Mouse (Mus musculus): Measurements from ENCODE around the gene Tcte3.
A peak's percentile ranks its signal among the peaks of the same experiment; 100 is the strongest.
"Not testable (repeated sequence)": the region's sequence is repeated elsewhere in the genome, so short reads cannot be mapped to it uniquely, and the experiment has no call there.

Tcte3 gene

GRCm38 (mm10) chr17:15041175-15041729, at the start of gene Tcte3, which contains the start of the genes Ermard and Gm3448:
Gene Tcte3, minus strand, starts transcription at chr17:15041488.
Gene Ermard, plus strand, starts transcription at chr17:15041208.
Gene Gm3448, minus strand, starts transcription at chr17:15041537.
- DNase-seq (ENCODE audit: low read depth, low spot score): not testable (repeated sequence)

GRCm38 (mm10) chr17:15088591-15089001, 47.3 kb upstream of the Tcte3 start:
- no peak for DNase-seq (ENCODE audit: low read depth, low spot score)

DNA sequence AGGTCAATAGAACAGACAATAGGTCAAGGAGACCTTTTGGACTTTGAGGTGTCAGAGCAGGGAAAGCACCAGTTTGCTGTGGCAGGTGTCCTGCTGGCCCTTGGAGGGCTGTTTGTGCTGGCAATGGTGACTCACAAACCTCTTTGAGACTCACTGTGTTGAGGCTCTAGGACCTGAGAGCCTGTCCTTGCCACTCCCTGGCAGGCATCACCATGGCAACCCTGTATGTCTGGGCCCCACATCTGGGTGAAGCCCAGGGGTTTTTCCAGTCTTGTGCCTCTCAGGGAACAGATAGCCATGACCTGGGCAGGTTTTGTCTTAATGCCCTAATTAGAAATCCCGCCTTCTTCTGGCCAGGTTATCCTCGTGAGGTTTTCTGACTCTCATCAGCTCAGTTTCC, 46.9 kb upstream of the Tcte3 start:
- no peak for DNase-seq (ENCODE audit: low read depth, low spot score)

DNA sequence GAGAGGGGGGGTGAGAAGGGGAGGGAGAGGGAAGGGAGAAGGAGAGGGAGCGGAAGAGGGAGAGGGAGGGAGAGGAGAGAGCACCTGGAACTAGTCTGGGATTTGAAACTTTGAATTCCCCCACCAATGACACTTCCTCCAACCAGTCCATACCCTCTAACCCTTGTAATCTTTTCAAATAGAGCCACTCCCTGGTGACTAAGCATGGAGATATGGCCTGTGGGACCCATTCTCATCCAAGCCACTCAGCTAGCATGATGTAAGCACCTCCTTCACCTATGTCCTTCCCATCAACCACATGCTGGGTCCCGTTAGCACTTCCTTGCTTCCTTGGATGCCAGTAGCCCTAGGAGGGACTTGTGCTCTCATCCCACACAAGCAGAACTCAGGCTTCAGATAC, 43.7 kb upstream of the Tcte3 start:
- no peak for DNase-seq (ENCODE audit: low read depth, low spot score)

DNA sequence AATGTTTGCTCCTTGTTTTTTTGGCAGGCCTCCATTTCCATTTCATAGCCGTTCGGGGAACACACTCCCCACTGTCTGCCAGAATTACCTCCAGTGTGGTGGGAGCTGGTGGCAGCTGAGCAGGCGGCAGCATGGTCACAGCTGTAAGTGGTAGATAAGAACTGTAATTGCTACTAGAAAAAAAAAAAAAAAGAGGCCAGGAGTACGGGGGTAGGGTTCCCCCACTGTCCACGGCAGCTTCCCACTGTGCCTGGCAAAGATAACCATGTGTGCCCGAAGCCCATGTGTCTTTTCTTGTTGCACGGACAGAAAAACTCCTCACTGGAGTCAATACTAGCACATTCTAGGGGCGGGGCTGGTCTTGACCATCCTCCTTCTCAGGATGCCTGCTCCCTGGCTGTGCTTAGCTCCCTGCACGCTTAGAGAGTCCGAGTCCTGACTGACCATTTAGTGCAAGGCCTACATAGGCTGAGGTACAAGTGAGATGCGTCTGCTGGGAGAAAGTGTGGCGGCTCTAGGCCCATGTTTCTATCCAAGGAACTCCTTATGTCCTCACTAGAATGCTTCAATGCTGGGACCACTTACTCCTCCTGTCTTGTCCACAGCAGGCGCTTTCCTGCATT, 43.0 kb upstream of the Tcte3 start:
- DNase-seq (ENCODE audit: low read depth, low spot score): no peak

DNA sequence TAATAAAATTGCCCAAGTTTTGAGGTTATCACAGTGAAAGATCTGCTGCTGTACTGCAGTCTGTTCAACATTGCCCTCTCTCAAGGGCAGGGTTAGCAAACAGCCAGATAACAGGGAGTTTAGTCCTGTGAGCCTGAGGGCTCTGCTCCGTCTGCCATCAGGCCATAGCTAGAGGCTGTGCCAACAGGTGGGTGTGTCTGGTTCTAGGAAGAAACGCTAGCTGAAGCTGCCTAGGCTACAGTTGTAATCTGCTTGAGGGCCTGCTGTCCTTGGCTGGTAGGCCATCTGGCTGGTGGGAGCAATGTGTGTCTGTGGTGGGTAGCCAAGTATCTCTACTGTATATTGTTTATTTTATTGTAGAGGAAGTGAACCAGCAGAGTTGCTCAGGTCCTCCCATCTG, 36.2 kb upstream of the Tcte3 start:
- no peak for DNase-seq (ENCODE audit: low read depth, low spot score)

GRCm38 (mm10) chr17:15075033-15075432, 33.7 kb upstream of the Tcte3 start:
- no peak for DNase-seq (ENCODE audit: low read depth, low spot score)

DNA sequence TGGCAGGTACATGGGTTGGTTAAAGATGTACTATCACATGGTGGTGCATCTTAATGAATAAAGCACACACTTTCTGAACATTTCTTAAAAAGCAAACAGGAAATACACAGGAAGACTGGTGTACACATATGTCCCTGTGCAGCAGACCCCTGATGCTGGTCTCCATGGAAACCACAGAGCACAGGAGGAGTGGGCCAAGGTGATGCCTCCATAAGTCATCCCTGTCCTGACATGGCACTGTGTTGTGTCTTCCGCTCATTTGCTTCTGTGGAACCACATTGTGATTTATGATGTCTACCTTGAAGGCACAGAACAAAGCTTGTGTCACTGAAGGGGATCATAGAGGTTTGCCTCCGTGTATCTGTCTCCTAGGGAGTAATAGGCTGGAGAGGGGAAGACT, 30.9 kb upstream of the Tcte3 start:
- DNase-seq (ENCODE audit: low read depth, low spot score): no peak

GRCm38 (mm10) chr17:15069124-15069523, 27.8 kb upstream of the Tcte3 start:
- no peak for DNase-seq (ENCODE audit: low read depth, low spot score)

- DNase-seq (ENCODE audit: low read depth, low spot score): no peak
Observed at GRCm38 (mm10) chr17:15068040-15068792, 26.9 kb upstream of the Tcte3 start.

DNA sequence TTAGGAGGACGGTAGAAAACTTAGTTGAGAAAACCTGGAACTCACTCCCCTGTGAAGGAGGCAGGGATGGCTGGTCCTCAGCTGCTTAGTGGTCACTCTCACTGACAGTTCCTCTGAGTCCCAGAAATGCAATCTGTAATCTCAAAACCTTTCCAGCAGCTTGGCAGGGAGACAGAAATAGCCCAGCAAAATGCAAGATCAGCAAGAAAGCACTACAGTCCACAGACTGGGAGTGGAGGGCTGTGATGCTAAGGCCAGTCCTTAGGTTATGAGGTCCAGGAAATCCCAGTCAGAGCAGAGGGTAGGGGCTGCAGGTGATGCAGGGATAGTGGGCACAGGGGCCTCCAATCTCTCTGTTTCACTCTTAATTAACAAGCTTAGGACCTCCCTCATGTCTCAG, 25.6 kb upstream of the Tcte3 start:
- DNase-seq (ENCODE audit: low read depth, low spot score): no peak

- no peak for DNase-seq (ENCODE audit: low read depth, low spot score)
Observed at GRCm38 (mm10) chr17:15066066-15066465, 24.8 kb upstream of the Tcte3 start.

DNA sequence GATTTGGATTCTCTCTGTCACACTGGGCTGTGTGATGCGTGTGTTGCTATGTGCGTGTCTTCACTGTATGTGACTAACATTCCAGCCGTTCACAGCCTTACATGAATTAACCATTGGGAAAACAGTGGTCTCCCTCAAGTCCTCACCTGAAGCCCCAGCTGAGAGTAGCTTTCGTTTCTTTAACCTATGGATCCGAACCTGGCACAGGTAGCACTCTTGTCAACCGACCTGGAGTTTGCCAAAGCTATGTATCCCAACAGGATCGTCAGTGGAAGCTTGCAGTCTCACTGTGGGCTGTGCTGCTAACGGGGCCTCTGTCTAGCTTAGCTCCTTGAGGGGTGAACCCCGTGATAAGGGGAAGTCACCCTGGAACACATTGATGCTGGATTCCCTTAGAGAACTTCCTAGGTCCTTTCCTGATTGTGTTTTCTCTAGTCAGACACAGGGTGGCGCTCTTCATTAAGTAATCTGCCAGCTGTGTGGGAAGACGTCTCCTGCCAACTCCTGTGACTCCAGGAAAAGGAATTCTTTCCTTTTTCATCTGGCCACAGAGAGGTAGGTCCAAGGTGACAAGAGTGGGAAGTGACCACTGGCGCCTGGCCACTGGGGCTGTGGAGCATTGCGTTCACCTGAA, 24.2 kb upstream of the Tcte3 start:
- peak; percentile 64 for DNase-seq (ENCODE audit: low read depth, low spot score)

DNA sequence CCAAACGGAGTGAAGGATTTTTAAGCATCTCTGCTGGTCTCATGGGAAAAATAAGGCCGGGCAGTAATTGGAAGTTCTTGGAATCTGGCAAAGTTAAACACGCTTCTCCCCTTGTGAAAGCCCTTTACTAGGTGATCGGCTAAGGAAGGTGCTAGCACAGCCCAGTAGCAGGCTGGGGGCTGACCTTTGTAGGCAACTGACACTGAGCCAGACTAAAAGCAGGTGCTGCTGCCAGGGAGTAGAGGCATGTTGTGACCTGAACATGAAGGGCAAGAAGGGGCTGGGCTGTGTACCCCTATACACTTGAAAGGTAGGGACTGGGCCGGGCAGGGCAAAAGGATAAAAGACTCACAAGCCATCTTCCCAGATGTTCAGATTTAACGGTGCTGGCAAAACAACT, 19.1 kb upstream of the Tcte3 start:
- DNase-seq (ENCODE audit: low read depth, low spot score): no peak

- no peak for DNase-seq (ENCODE audit: low read depth, low spot score)
Observed at GRCm38 (mm10) chr17:15059646-15060045, 18.4 kb upstream of the Tcte3 start.

DNA sequence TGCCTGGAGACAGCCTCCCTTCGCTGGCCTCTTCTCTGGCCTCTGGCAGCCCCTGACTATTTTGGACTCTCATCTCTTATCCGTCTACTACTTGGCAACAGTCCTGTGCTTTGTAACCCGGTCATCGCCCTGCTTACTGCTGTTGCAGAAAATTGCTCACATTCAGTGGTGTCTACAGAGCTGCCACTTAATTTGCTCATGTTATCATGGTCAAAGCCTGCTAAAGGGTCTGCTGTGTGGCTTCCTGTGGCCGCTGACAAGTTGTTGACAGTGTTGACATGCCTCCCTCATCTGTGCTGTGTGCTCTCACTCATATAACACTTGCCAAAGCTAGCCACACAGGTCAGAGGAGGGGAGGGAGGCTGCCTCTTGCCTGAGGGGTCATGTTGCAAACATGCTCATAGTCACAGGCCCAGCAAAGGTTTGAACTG, 16.9 kb upstream of the Tcte3 start:
- DNase-seq (ENCODE audit: low read depth, low spot score): no peak

- DNase-seq (ENCODE audit: low read depth, low spot score): no peak
Observed at GRCm38 (mm10) chr17:15055925-15056324, 14.6 kb upstream of the Tcte3 start.

DNA sequence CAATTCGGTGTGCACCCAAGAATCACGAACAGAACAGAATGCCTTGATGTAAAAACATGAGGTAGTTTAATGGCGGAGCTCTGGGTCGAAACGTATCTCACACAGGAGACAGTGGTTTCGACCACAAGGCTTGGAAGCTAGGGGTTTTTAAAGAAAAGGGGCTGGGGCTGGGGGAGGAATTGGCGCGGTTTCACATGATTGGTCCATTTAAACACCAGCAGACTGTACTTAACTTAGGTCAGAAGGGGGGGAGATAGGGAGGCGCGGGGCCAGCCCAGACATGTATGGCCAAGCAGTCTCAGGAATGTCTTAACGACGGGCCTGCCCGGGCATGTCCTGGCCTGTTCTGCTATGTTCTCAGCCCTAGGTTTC, 12.5 kb upstream of the Tcte3 start:
- DNase-seq (ENCODE audit: low read depth, low spot score): not testable (repeated sequence)

- not testable (repeated sequence) for DNase-seq (ENCODE audit: low read depth, low spot score)
Observed at GRCm38 (mm10) chr17:15053183-15053828, 12.0 kb upstream of the Tcte3 start.

- DNase-seq (ENCODE audit: low read depth, low spot score): not testable (repeated sequence)
Observed at GRCm38 (mm10) chr17:15052766-15053165, 11.5 kb upstream of the Tcte3 start.

DNA sequence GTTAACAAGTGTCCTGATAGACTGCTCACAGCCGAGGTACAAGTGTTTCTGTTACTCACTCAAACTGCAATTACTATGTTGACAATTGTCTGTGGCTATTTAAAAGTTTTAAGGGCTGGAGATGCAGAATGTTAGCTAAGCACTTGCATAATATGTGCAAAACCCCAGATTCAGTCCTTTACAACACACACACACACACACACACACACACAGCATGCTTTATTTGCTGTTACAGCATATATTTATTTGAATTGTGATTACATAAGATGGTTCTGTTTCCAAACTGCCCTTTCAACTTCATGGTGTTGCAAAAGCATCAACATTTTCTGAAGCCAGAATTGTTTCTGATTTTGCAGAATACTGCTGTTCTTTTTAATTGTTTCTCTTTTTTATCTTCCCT, 9.1 kb upstream of the Tcte3 start:
- not testable (repeated sequence) for DNase-seq (ENCODE audit: low read depth, low spot score)

- not testable (repeated sequence) for DNase-seq (ENCODE audit: low read depth, low spot score)
Observed at GRCm38 (mm10) chr17:15040455-15040854, 833 bp downstream of the Tcte3 start.

All from retina, adult 2 months (tissue).